Mouse (Mus musculus) CH12F3 (cell line): ENCODE data around the gene Plcb1.

Source experiments
- in situ Hi-C: fragments of 300-500 bp; cut with MboI; formaldehyde crosslinking; loops from 2 replicates; pipeline ENCODE4 v1.14.3; 2020; ENCODE audit warnings: low sequenced_read_pairs

Gene Plcb1

GRCm38 (mm10) chr2:134785970-134786855 is at the start of gene Plcb1:
Gene Plcb1, plus strand, starts transcription at chr2:134786067.
- in situ Hi-C loops = no loop called here

GRCm38 (mm10) chr2:134755537-134755936 is 30.3 kb upstream of the Plcb1 start:
- in situ Hi-C loops = no loop called here

GRCm38 (mm10) chr2:134756086-134756485 is 29.8 kb upstream of the Plcb1 start:
- in situ Hi-C loops = no loop called here

DNA sequence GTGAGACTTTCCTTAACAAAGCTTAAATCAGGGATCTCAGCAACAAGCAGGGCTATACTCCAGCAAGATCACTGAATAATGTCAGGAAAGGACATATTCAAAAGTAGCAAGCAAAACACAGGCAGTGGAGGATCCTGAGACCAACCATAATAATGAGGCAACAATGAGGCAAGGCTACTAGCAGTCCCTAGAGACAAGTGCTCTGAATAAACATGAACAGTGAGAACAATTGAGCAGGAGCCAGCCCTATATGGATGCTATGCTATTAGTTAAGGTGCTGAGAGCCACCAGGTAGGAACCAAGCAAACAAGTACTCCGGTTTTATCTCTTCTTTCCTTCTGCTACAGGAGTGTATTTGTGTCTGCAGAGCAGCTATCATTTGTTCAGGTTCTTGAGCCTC is 24.8 kb upstream of the Plcb1 start:
- in situ Hi-C loops = no loop called here

DNA sequence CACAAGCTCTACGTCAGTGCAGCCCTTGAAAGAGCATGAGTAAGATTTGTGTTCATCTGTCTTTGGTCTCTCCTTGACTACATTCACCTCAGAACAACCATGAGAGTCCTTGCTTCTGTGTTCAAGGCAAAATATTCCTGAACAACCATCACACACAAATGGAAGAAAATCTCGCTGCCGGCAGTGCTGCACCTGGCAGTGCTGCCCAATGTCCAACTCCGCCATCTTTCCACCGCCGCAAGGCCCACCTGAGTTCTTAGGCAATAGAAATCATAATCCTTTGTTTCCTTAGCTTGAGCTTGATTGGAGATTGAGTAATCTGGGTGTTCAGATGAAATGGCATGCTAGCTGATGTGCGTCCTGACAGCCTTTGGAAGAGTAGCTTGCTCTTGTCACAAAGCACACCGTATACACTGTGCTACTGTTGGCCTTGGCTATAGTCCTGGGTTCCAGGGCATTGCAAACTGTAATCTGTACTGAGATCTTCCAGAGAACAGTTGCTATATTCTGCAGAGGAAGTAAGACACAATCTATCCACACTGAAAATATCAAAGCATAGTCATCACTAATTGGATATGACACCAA is 22.4 kb upstream of the Plcb1 start:
- in situ Hi-C loops = no loop called here

GRCm38 (mm10) chr2:134764506-134764905 is 21.4 kb upstream of the Plcb1 start:
- in situ Hi-C loops = no loop called here

GRCm38 (mm10) chr2:134779826-134780225 is 6.0 kb upstream of the Plcb1 start:
- in situ Hi-C loops = no loop called here

- in situ Hi-C loops = no loop called here
Measured at GRCm38 (mm10) chr2:134780316-134780715, 5.6 kb upstream of the Plcb1 start.

- in situ Hi-C loops = no loop called here
Measured at GRCm38 (mm10) chr2:134786856-134787250, 986 bp downstream of the Plcb1 start.

GRCm38 (mm10) chr2:134787336-134788095 is 1.6 kb downstream of the Plcb1 start:
- in situ Hi-C loops = no loop called here

DNA sequence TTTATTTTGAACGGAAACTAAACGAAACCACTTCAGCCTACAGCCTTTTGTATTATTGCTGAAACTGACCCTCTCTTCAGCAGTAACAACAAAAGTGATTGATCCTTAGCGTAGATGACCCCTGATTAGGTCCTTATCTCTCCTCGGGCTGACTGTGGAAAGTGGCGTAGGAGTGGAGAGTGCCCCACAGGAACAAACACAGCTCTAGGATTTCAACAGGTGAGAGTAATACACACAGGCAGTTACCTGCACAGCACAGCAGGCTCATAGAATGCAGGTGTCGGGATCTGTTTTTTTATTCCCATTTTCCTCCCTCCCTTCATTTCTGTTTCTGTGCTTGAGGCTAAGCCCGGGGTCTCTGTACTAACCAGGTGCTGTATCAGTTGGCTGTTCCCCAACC is 7.1 kb downstream of the Plcb1 start:
- in situ Hi-C loops = no loop called here

- in situ Hi-C loops = no loop called here
Measured at GRCm38 (mm10) chr2:134800226-134800625, 14.4 kb downstream of the Plcb1 start.

GRCm38 (mm10) chr2:134816383-134816782 is 30.5 kb downstream of the Plcb1 start:
- in situ Hi-C loops = no loop called here

DNA sequence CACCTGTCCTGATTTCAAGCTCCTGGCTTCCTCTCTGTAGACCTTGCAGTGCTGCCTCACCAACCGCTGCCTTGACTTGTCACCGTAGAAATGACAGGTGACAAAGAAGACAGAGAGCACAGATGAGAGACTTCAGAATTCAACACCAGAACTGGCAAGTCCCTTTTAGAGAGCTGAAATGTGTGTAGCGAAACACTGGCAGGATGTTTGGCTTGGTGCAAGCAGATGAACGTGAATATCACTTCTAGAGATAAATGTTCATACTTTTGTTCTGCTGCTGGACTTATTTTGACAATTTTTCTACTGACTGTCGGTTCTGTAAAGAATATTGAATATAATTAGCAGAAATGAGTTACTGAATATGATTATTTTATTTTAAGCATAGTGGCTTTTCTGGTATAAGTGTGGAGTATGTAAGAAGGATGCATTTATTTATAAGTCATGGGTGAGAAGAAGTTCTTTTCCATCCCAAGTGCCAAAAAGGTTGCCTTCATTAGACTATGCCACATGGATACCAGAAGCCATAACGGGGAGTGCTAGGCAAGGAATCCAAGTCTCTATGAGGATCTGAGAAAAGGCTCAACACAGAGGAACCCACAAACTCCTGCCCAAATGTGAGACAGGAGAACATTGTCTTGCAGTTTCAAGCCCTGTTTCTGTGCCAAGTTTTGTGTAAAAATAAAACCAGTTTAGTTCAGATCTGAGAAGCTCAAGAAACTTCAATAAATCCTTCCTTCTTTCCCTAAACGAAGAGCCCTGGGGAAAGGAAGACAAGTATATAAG is 31.4 kb downstream of the Plcb1 start:
- in situ Hi-C loops = no loop called here

DNA sequence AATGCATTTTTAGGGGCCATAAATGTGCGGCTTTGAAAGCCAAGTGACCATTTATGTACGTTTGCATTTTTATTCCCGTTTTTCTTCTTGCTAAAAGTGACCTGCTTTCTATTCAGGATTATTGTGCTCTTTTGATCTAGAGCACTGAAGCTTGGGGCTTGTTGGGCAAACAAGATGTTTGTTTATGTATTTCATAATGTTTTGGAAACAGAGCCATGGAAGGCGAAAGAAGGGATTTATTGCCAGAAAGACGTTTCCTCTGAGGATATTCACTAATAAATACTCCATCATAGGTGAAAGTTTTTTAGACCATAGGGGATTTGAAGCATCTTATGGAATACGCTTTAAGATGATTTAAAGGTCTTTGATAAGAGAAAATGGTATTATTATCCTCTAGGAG is 35.3 kb downstream of the Plcb1 start:
- in situ Hi-C loops = no loop called here

DNA sequence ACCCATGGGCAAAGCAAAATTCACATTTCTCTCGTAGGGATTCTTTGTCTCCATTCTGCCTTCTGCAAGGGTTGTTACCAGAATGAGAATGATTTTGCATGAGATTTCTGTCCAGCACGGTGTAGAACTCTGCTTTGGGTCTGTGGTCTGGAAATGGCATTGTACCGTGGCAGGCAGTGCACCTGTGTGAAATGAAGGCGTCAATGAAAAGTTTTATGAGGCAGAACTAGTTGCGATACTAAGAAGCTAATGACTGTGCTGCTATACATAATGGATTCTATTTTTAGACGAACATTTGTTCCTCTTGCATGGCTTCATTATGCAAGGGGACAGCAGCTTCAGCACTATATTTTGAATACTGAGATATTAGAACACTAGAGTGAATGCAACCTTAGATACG is 39.8 kb downstream of the Plcb1 start:
- in situ Hi-C loops = no loop called here

GRCm38 (mm10) chr2:134826111-134827005 is 40.5 kb downstream of the Plcb1 start:
- in situ Hi-C loops = no loop called here

DNA sequence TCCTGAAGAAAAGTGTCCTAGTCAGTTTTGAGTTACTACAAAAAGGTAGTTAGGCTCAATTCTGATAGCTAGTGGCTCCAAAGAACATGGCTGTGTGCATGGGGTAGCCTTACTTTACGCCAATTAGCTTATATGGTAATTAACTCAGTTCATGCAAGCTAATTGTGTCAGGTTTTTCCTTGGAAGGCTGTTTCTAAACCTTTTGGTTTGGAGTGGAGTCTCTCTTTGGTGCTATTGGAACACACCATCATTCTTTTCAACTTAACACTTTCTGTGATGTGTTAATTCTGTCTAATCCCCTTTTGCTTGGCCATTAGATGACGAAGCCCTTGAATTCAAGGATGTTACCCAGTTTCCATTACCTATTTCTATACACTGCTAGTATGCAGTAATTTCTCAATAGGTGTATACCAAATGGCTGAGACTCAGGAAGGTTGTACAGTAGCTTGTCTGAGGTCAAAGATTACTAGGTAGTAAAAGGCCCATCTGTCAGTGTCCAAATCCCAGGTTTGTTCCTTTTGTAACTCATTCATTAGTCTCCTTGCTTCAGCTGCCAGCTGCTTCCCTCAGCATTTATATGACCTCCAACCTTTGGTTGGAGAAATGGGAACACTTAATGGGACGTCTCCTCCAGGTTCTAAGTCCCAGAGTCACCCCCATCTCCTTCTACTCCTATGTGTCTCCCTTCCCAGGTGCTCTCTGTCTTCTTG is 42.1 kb downstream of the Plcb1 start:
- in situ Hi-C loops = no loop called here

GRCm38 (mm10) chr2:134831861-134832260 is 46.0 kb downstream of the Plcb1 start:
- in situ Hi-C loops = no loop called here
